Mouse (Mus musculus): ENCODE results near the gene Tmem132d.

DNA sequence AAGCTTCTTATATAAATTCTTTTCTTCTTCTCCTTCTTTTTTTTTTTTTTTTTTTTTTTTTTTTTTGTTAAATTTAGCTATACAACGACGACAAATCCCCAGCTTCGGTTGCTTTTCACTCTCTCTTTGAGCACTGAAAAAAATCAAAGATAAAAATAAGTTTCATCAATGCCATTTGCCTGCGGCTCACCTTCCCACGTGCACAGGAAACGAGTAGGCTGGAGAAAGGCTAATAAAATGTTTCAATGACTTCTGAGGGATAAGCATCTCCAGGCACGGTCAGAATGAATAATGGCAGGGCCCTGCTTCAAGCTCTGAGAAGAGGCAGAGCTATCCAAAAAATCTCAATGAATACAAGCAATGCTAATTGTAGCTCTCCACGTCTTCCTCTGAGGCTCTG lies 330.3 kb downstream of the Tmem132d start:
- no peak for TF ChIP-seq CTCF (IDR thresholded peaks at IDR 0.05; ENCODE audit: borderline replicate concordance, insufficient read depth, low read depth, low read length)
- no peak for TF ChIP-seq POLR2A (IDR thresholded peaks at IDR 0.05; ENCODE audit: borderline replicate concordance, insufficient read depth, low read length)
